Mouse (Mus musculus): ENCODE measurements around the gene Gm16451. TPM values are rescaled to one million over a fixed set of nuclear protein-coding genes. Genes with fewer than 3 reads are reported as not detected.

Gm16451 gene
- not detected for polyA plus RNA-seq (2017; shearing (Covaris generic))

GRCm38 (mm10) chr7:22118145-22118544 is at the start of gene Gm16451:
Gm16451 (minus strand) TSS chr7:22118245.

DNA sequence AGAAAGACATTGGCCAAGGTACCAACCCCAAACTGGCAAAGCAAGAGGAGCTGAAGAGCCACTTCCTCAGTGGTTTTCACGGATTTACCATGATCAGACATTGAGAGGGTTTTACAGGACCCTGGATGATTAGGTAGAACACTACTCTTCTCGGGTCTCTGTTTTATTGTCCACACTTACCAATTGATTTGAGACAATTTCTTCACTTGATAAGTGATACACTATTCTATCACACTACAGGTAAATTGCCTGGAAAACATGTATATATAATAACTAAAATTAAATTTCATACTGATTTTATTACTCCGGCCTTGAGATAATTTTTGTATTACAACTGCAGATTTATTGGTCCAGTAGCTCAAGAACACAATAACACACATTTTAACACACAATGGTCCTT is 45.9 kb upstream of the Gm16451 start, which contains the start of gene Vmn1r142:
Vmn1r142 (minus strand) TSS at position 101 of the 400 bp plus-strand sequence.

DNA sequence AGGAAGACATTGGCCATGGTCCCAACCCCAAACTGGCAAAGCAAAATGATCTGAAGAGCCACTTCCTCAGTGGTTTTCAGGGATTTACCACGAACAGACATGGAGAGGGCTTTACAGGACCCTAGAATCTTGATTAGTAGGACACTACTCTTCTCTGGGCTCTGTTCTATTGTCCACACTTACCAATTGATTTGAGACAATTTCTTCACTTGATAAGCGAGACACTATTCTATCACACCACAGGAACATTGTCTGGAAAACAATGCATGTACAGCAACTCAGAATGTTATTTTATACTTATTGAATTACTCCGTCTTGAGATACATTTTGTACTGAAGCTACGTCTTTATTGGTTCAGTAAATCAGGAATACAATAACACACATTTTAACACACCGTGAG is 16.6 kb upstream of the Gm16451 start, which contains the start of gene Gm10666:
Gm10666 (minus strand) TSS at position 101 of the 400 bp plus-strand sequence.

GRCm38 (mm10) chr7:22068757-22069156 is 49.3 kb downstream of the Gm16451 start, which contains the start of gene Vmn1r139:
Vmn1r139 (plus strand) TSS chr7:22069057.

Other genes starting within 250 kb of the Gm16451 start
- not detected for gene Gm5891, start 197.0 kb downstream of the Gm16451 start, polyA plus RNA-seq (2017; shearing (Covaris generic))
- not detected for gene Vmn1r137, start 123.7 kb downstream of the Gm16451 start, polyA plus RNA-seq (2017; shearing (Covaris generic))
- not detected for gene Vmn1r138, start 89.3 kb downstream of the Gm16451 start, polyA plus RNA-seq (2017; shearing (Covaris generic))
- gene Gm6176, start 61.9 kb downstream of the Gm16451 start, polyA plus RNA-seq (2017; shearing (Covaris generic)) = not detected
- gene Vmn1r139, start 49.2 kb downstream of the Gm16451 start, polyA plus RNA-seq (2017; shearing (Covaris generic)) = not detected
- not detected for gene Gm10666, start 16.5 kb upstream of the Gm16451 start, polyA plus RNA-seq (2017; shearing (Covaris generic))
- gene Vmn1r142, start 45.8 kb upstream of the Gm16451 start, polyA plus RNA-seq (2017; shearing (Covaris generic)) = not detected
- not detected for gene Vmn1r143, start 71.1 kb upstream of the Gm16451 start, polyA plus RNA-seq (2017; shearing (Covaris generic))
- not detected for gene Gm8653, start 83.0 kb upstream of the Gm16451 start, polyA plus RNA-seq (2017; shearing (Covaris generic))
- gene Gm8453, start 111.2 kb upstream of the Gm16451 start, polyA plus RNA-seq (2017; shearing (Covaris generic)) = not detected
- gene Gm4187, start 211.5 kb upstream of the Gm16451 start, polyA plus RNA-seq (2017; shearing (Covaris generic)) = not detected